Mouse (Mus musculus) retina, adult 2 months (tissue): ENCODE results near the gene Lrrc8c.

Experiments used
- DNase-seq: peaks from one replicate; pipeline ENCODE4 v3.0.0-alpha.2; 2012; ENCODE audit warnings: low read depth, low spot score

The Lrrc8c gene

DNA sequence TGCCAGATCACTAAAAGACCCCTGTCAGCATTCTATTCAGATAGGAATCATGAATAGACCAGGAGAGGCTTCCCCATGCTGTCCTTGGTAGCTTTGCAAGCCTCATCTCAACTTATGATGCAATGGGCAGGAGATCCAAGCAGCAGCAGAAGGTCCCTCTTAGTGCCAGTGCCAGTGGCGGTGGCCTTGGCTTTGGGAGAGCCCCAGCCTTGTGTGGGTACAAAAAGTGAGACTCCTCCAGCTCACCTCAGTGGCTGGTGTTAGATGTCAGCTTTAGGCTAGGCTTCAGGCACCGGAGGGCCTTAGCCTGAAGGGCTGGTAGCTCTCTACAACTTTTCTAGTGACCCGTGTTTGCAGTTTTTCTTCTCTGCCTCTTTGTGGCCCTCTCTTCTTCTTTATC, 18.1 kb upstream of the Lrrc8c start:
- no peak for DNase-seq

DNA sequence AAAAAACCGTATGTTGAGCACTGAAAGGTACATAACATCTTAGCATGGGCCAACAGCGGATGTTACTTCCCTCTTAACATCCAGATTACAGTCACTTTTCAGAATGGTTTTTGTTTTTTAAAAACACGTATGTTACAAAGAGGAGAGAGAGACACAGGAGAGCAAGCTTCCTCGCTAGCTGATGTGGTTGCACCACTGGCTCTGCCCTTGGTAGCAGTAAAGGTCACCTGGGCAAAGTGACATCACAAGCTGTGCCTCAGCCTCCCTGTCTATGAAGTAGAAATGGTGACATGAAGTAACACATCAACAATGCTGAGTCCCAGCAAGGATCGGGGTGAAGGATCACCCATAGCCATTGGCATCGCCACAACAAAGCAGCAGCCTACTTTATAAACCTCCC, 10.4 kb upstream of the Lrrc8c start:
- no peak for DNase-seq

DNA sequence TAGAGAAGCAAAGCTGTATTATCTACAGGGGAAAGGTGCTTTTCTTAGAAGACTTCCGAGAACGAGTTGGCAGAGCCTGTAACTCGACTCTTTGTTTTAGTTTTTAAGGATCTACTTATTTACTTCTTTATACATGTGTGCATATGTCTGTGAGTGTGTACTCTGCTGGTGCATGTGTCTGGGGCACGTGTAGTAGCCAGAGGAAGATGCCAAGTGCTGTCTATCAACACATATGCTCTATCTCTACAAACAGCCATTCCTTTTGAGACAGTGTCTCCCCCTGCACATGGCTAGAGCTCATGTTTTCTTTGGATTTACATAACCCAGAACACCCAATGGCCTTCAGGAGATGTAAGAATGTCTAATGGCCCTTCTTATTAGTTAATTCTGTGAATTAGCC, 6.9 kb upstream of the Lrrc8c start:
- no peak for DNase-seq

DNA sequence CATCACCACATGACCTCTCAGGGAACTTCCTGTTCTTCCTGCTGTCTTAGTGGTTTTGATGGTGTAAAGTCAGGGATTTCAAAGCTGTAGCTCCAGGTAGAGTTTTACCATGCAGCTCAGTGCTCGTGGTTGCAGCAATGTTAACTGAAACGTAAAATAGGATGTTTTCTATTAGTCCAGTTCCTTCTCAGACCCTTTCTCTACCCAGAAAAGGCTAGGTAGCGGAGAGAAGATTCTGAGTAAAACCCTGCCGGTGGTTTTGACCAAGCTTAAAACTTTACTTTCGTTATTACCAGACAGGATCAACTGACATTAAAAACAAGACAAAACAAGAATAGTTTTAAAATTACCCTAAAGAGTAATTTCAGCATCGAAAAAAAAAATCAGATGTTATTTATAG, 3.7 kb upstream of the Lrrc8c start:
- DNase-seq: no peak

DNA sequence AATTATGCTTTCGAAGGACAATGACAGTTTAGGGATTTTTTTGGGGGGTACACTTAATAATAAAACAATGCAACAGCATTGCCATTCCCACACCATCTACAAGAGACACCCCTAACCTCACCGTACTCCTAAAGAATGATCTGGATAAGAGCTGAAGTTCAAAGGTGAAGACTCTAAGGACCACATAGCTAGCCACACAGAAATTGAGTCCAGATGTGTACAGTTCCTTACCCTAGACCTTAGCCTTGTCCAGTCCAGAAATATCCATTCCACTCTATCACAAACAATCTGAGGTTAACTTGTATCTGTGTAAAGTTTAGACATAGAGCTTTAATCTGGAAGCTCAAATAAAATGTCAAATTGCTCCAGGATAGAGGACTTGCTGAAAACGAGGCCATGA, 2.9 kb upstream of the Lrrc8c start:
- no peak for DNase-seq

DNA sequence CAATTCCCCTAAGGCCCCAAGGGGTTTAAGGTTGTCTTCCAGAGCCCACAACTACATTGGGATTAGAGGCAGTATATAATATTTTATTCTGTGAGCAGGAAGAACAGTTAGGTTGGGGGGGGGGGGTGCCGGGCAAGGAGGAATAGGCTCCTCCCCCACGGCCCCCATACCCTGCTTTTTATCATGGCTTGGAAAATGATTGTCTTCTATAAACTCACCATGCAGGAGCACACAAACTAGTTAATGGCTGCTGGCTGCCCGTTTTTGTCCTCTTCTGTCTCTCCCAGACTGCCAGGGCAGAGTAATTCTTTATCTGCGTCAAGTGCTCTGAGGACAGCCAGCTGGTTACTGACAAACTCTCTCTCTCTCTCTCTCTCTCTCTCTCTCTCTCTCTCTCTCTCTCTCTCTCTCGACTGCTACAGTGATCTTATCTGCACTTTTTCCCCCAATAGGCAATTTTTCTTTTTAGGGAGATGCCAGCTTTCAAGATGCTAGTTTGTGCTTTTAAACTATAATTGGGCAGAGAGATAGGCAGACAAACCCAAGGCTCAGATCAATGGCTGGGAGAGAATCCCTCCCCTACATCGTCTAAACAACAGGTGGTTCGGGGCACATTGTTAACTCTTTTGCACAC, 1.1 kb upstream of the Lrrc8c start:
- no peak for DNase-seq

DNA sequence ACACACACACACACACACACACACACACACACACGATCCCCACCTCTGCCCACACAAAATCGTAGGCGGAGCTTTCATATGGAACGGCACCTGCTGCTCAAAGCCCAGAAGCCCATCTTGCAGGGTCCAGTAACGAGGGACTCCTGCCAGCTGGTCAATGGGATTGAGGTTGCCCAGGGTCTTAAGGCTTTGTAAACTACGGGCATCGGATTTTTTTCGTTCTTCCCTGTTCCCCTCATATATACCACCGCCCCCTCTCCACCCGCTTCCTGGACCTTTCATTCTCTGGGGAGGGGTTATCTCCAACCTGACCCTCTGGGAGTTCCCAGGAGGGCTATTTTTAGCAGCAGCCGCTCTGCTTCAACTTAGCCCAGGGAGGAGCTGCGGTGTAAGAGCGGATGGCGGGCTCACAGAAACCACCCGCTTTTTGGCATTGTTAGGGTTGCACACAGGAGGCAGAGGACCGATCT, 527 bp upstream of the Lrrc8c start:
- DNase-seq: no peak

DNA sequence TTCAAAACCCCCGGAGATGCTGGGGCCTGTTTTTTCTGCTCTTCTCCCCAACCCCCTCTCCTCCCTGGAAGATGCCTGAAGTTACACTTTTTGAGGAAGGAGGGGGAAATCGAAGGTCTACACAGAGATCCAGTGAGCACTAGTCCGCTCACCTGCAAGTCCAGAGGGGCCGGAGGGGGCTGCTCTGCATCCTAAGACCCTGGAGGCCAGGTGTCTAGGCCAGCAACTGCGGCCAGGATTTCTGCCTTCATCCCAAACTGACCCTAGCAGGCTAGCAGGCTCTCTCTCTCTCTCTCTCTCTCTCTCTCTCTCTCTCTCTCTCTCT, 750 bp downstream of the Lrrc8c start:
- DNase-seq: no peak

DNA sequence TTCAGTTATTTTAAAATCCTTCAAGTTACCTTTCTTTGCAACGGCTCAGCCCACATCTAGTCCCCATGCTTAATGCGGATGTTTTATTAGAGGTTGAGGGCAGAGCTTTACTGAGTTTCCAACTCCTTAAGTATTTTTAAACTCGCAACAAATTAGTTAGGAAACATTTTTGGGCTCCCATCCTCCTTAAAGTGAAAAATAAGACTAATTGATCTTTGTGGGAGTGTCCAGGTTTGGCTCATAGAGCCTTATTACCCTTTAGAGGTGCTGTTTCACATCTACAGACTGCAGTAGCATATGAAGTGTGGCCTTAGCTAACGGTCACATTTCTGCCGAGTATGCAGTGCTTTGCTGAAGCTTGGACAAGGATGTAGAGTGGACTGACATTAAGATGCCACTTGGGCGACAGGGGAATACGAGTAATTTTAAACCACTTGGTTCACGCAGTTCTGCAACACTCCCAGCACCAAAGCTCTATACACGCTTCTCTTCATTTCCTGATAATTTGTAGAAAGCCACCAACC, 1.3 kb downstream of the Lrrc8c start:
- no peak for DNase-seq

DNA sequence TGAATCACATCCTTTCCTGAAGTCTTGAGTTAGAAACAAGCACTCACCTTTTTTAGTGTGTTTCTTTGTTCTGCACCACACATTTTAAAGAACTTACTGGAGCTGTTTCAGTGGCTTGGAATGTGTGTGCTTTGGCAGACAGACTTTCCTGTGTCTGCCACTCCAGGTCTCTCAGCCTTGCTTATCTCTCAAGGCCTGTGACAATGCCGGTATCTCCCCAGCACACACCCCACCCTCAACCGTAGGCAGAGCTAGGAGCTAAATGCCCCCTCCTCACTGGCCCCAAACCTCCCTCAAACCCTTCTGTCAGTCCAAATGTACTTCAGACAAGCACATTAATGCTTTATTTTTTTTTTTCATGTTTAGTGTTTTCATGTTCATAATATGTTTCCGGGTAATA, 4.3 kb downstream of the Lrrc8c start:
- no peak for DNase-seq

DNA sequence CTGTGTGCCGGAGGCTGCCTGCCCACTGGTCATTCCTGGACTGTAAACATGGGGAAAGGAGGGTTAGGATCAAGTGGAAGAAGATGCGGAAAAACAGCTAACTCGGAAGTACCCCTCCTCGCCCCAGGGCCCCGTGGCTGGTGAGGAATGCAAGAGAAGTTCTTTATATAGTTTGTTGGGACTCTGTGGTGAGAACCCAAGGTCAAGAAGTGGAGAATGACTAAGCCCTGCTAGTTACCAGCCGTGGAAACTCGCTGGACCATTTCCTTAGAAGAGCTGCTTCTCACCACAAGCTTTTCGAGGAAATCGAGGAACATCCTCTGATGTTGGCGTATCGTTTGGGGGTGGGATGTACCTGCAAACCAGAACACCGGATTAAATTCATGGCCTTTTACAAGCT, 5.8 kb downstream of the Lrrc8c start:
- no peak for DNase-seq

DNA sequence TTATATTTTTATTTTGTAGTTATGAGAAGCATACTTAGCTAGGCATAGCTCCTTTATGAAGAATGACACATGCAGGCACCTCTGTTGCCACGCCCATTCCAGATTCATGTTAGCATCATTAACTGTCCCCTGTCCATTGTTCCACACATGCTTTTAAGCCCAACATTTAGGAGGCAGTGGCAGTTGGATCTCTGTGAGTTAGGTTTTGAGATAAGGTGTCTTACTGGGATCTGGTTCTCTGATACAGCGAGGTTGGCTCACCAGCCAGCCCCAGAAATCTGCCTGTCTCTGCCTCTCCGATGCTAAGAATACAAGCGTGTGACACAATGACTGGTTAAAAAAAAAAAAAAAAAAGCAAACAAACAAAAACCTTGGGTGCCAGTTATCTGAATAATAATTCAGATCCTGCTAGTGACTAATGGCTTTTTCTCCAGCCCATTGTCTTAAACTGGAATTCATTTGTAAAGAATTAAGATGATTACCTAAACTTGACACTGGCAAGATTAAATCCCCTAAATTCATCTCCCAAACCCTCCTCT, 7.0 kb downstream of the Lrrc8c start:
- DNase-seq: no peak

DNA sequence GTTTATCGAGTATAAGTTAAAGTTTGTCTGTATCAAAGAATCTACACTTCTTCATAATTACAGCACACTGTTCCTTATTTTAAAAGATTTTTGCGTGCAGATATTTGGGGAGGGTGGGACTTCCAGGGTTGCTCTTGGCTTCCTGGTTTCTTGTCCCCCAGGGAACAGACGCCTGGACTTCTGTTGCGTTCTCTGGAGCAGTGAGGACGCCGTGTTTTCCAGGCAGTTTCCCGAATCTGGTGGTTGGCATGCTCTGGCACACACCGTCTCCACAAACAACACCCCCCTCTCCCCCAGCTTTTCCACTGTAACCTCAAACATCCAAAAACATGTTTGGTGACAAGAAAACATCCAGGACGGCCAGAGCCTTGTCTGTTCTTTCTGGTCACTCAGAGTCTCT, 7.6 kb downstream of the Lrrc8c start:
- DNase-seq: no peak

DNA sequence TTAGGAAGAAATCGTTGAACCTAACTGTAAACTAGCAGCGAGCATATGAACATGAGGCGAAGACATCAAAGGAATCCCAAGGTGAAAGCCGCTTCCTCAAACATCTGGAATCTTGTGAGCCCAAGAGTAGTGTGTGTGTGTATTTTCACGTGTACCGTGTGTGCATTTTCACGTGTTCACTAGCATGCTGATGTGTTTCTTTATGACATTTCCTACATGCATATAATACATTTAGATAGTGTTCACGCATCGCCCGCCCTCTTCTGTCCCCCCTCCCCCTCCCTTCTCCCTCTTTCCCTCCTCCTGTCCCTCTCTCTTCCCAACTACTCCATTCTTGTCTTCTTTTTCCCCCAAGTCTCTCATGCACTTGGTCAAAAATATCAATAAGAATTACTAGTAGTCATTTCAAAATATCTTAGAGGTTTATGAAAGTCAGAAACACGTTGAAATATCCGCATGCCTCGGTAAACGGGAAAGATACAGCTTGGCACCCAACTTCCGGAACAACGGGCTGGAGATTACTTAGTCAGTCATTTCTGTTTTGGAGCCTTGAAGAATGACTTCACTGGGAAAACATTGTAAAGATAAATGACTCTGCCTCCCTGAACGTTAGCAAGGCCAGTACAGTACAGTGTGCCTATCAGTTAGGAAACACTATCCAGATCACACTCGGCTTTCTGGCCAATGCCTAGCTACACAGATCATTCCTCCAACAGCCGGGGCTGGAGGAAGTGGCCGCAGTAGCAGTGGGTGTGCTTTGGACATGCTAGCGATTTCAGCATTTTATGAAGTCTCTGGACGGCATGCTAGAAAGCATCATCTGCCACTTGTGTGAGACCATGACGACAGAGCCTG, 8.5 kb downstream of the Lrrc8c start:
- no peak for DNase-seq

DNA sequence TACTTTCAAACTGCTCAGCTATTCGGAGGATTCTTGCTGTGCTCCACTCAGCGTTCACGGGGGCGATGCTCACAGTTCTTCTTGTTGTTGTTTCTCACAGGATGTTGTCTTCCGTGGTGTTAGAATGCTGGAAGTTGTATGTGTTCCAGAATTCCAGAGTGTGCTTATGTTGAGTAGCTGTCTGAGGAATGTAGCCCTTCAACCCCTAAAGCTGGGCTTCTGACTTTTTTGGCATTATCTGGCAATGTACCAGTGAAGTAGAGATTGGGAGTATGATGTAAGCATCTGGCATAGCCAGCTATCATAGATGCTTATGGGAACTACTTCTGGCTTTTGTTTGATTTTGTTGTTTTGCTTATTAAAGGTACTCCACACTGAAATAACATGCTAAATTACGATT, 11.4 kb downstream of the Lrrc8c start:
- DNase-seq: no peak

DNA sequence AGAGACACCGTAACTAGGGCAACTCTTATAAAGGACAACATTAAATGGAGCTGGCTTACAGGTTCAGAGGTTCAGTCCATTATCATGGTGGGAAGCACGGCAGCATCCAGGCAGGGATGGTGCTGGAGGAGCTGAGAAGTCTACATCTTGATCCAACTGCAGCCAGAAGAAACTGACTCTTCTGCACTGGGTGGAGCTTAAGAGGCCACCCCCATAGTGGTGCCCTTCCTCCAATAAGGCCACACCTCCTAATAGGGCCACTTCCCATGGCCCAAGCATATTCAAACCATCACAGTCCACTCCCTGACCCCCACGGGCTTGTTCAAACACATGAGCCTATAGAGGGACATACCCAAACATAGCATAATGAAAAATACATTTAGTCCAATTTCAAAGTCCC, 16.0 kb downstream of the Lrrc8c start:
- DNase-seq: no peak

DNA sequence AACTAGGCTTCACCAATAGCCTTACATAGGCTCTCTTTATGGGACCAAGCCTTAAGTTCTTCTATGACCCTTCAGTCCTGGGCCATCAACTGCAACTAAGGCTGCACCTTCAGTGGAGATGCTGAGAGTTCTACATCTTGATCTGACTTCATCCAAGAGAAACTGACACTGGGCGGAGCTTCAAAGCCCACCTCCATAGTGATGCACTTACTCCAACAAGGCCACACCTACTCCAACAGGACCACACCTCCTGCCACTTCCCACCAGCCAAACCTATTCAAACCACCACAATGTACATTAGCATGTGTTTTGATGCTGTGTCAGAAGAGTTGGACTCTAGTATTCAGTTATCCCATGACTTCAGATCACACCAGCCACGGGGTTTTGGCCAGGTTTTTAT, 17.0 kb downstream of the Lrrc8c start:
- DNase-seq: no peak

DNA sequence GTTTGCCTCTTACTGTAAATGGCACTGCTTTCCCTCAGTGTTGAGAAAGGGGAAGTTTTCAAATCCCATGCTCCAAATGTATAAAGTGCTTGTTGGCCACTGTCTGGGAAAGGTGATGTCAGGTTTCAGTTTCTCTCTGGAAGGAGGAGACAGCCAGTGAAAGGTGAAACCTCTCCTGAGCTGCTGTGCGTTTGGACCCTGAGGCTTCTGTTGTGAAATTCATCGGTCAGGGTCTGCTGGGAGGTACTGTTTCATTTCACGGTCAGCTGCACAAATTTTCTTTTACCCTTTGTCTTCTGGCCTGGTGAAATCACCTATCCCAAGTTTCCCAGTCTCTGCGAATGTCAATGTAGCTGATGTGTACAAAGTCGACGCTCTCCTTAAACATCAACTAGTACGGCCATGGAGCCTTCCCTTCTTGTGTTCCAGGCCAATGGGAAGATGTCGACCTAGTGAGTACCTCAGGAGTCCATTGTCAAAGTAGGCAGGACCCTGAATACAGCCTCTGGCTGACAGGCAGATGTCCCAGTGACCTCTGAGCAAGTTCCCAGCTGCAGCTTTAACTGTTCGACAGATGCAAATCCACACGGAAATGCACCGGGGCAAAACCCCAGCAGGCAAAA, 18.0 kb downstream of the Lrrc8c start:
- DNase-seq: no peak

DNA sequence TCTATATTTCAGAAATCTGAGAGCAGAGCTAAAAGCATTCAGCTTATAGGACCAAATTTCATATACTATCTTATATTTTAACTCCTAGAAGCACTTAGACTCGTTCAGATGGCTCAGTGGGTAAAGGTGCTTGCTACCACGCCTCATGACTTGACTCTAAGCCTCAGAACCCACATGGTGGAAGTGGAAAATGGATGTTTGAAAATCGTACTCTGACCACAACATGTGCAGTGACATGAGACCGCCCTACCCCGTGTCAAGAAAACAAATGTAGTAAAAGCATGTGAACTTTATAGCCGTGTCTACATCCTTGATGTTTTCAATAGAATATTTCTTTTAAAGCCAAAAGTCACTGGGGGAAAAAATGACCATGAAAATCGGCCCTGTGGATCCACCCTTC, 21.9 kb downstream of the Lrrc8c start:
- no peak for DNase-seq

DNA sequence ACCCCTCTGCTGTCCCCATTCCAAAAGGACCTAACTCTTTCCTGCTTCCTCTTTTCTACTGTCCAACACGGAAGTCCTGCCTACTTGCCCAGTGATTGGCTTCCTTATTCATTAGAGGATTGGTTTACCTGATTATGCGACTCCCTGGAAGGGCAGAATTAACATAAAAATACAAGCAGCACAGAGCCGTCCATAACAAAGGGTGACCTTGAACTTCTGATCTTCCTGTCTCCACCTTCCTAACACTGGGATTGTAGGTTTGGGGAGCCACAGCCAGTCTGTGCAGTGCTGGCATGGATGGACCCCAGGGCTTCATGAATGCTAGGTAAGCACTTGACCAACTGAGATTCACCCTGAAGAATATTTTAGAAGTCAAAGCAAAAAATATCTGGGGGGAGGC, 25.9 kb downstream of the Lrrc8c start:
- no peak for DNase-seq

DNA sequence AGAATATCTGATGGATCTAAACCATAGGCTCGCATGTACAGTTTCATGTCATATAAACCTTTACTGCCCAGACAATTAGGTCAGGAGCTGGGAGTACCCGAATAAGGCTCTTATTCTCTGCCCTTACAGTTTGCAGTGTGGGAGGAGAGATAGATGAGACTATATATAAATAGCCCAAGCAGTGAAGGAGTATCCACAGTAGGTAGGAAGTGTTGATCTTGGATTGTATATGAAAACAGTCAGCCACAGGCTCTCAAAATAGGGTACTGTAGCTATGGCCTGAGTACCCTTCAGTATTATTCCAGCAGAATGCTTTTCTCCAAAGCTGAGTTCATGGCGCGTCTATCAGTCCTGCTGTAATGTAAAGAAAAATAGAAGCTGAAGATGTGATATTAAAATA, 27.9 kb downstream of the Lrrc8c start:
- no peak for DNase-seq

DNA sequence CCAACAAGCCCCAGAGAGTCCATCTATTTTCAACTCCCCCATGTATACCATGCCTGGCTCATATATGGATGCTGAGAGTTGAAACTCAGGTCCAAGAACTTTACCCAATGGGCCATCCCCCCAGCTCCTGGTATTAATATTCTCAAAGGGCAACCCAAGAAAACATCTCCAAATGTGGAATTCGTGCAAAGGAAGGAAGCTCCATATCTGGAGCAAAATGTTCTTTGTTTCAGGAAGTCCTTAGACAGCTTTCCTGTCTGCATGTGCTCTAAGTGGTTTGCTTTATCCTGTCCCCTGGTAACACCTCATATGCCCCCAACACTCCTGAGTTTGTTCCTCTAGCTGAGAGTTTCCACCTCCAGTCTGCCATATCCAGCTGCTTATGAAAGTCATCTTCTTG, 32.6 kb downstream of the Lrrc8c start:
- DNase-seq: no peak

DNA sequence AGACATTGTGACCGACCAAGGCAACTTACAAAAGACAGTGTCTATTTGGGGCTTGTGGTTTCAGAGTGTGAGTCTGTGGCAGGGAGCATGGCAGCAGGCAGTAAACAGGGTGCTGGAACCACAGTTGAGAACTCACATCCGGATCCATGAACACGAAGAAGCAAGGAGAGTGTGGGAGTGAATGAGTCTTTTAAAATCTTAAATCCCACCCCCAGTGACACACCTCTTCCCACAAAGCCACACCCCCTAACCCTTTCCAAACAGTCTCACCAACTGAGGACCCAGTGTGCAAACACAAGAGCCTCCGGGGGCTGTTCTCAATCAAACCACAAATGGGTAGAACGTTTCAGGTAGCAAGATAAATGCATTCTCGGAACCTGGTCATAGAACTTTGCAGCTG, 37.1 kb downstream of the Lrrc8c start:
- DNase-seq: no peak
